Mouse (Mus musculus) brown adipose tissue, adult 24 weeks (tissue): ENCODE data around the gene Kcnab2. TPM values are rescaled to one million over a fixed set of nuclear protein-coding genes. Genes with fewer than 3 reads are reported as not detected.

Experiments
- H3K27ac ChIP-seq: fragments of 200-500 bp; replicated peaks from 2 replicates; pipeline ENCODE4 v1.5.1; 2012; ENCODE audit warnings: low read depth, mild to moderate bottlenecking, low read length
- H3K4me1 ChIP-seq: fragments of 200-500 bp; 2 replicates; pipeline ENCODE4 v1.6.1; 2012; ENCODE audit warnings: low read length, mixed read lengths; ENCODE audit not compliant: control insufficient read depth, insufficient read depth, insufficient read length
- H3K4me3 ChIP-seq: fragments of 200-500 bp; 2 replicates; pipeline ENCODE4 v1.5.1; 2012; ENCODE audit warnings: low read depth, mild to moderate bottlenecking, low read length, moderate library complexity; ENCODE audit not compliant: insufficient read depth
- polyA plus RNA-seq: library from polyadenylated mRNA; stranded (reverse); fragments of >200 nt; gene quantifications from 2 replicates; pipeline ENCODE4 v1.2.4, GENCODE M21; 2012; ENCODE audit not compliant: missing spikeins, insufficient read depth, insufficient read length

Gene Kcnab2
- polyA plus RNA-seq, 1 experiment: 2.8 TPM

- no peaks in the 10 kb centered on the region for H3K4me1 ChIP-seq
- H3K27ac ChIP-seq: no peak overlapping the region
- H3K4me3 ChIP-seq: no peak overlapping the region
Observed at GRCm38 (mm10) chr4:152466601-152467000, 11.1 kb downstream of the Kcnab2 start.

GRCm38 (mm10) chr4:152465116-152465515, 12.6 kb downstream of the Kcnab2 start:
- H3K4me3 ChIP-seq: no peak overlapping the region
- no peak overlapping the region for H3K27ac ChIP-seq
- no peaks in the 10 kb centered on the region for H3K4me1 ChIP-seq

- no peak overlapping the region for H3K27ac ChIP-seq
- H3K4me1 ChIP-seq: no peaks in the 10 kb centered on the region
- no peak overlapping the region for H3K4me3 ChIP-seq
Observed at GRCm38 (mm10) chr4:152463147-152463546, 14.5 kb downstream of the Kcnab2 start.

- Histone ChIP-seq H3K27ac (no peak overlapping the region), H3K4me3 (no peak overlapping the region), H3K4me1 (no peaks in the 10 kb centered on the region)
Observed at GRCm38 (mm10) chr4:152462516-152462915, 15.2 kb downstream of the Kcnab2 start.

DNA sequence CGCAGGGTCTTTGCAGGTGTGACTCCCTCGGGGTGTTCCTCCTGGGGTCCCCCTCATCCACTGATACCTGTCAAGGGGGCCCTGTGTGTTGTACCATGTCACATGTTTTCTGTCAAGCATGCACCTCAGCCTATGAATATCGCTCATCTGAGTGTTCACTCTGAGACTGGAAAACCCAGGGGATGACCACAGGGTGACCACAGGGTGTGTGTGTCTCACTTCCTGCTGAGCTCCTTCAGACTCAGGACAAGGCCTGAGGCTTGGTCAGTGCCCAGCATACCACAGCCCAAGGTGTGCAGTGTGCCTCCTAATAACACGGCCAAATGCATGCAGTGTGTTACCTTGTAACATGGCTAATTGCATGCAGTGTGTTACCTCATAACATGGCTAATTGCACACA, 20.0 kb downstream of the Kcnab2 start:
- no peak overlapping the region for H3K27ac ChIP-seq
- no peaks in the 10 kb centered on the region for H3K4me1 ChIP-seq
- no peak overlapping the region for H3K4me3 ChIP-seq

- no peak overlapping the region for H3K27ac ChIP-seq
Observed at GRCm38 (mm10) chr4:152456609-152457008, 21.1 kb downstream of the Kcnab2 start.

DNA sequence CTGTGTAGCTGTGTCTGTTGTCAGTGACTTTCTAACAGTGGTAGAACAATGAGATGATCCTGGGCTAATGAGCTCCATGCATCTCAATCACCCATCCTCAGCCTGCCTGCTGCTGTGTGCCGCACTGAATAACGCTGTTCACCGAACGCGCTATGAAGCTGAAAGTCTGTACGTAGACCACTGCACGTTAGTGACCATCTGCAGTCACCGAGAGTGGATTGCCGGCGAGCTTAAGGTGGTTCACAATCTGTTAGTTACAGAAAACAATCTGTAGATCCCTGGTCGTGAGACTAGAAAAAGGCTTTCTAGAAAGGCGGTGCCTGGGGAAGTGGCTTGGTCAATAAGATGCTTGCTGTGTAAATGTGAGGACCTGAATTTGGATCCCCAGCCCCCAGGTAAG, 23.5 kb downstream of the Kcnab2 start:
- Histone ChIP-seq H3K27ac (no peak overlapping the region), H3K4me1 (no peaks in the 10 kb centered on the region)

More at GRCm38 (mm10) chr4:152456609-152457008, 21.1 kb downstream of the Kcnab2 start:
- no peaks in the 10 kb centered on the region for H3K4me1 ChIP-seq
- no peak overlapping the region for H3K4me3 ChIP-seq

DNA sequence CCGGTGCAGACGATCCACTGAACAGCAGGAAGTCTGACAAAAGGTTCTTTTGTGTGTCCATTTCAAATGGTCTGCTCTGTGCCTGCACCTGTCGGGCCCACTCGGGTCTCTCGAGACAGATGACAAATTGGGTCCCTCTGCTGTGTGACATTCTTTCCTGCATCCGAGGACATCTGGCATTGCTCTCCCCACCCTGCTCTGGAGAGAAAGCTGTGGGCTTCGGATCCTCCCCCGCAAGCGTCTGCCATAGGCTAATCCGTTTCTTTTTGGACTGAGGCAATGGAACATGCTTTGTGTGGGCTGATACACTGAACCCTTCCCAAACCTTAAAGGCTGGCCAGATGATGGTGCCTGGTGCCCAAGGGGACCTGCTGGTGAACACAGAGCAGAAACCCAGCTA, 24.6 kb downstream of the Kcnab2 start:
- Histone ChIP-seq H3K4me1 (no peaks in the 10 kb centered on the region), H3K27ac (no peak overlapping the region), H3K4me3 (no peak overlapping the region)

More for the DNA sequence above, 23.5 kb downstream of the Kcnab2 start:
- no peak overlapping the region for H3K4me3 ChIP-seq

DNA sequence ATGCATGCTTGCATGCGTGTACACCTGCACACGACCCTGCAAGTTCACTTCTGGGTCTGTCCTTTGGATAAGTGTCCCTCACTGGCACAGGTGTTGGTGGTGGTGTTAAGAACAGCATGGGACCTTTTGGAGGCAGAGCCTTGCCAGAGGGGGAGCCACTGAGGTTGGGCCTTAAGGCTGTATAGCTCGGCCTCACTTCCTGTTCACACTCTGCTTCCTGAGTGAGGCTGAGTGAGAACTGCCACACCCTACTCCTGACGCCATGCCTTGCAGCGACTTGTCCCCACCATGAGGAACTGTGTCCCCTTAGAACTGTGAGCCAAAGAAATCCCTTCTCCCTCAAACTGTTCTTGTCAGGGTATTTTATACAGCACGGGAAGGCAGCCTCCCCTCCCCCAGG, 26.3 kb downstream of the Kcnab2 start:
- no peak overlapping the region for H3K27ac ChIP-seq
- no peaks in the 10 kb centered on the region for H3K4me1 ChIP-seq
- no peak overlapping the region for H3K4me3 ChIP-seq

- H3K4me1 ChIP-seq: no peaks in the 10 kb centered on the region
- H3K4me3 ChIP-seq: peak overlapping the region; percentile 36; the same call in 1 of the 2 replicates
- H3K27ac ChIP-seq: no peak overlapping the region; the same call in 1 of the 2 replicates
Observed at GRCm38 (mm10) chr4:152448666-152449018, 29.0 kb downstream of the Kcnab2 start.

DNA sequence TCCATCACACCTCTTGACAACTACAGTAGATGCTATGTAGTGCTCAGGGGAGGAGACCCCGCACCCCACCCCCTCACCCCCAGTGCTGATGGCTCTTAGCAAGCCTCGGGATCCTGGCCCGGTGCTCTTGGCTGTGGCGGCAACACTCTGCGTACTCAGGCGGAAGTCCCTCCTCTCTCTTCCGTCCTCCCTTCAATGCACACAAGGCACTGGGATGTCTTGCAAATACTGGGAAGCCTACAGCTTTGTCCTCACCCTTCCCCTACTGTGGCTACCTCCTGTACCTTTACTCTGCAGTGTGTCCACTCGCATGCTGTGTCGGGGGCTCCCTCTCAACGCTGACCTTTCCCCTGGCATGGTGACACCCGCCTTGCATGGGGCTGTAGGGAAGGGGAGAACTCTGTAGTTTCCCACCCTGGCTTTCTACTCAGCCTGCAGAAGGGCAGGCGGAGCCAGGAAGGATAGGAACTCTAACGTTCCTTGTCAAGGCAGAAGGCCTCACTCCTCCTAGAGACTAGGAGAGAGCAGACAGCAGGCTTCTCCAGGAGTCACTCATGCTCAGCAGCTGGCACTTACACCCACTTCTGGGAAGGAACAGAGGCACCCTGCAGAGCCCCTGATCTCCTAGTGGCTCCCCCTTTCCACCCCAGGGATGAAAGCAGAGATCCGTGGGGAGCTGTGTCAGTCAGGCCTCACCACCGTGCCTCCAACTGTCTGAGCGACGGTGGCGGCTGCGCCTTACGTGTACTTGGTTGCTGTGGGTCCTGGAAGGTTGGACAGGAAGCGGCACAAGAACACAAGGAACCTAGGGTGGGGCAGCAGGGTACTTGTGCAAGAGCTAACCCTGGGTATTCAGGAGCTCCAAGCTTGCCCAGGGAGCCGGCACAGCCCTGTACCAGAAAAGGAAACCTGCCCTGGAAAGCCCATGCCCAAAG, 29.7 kb downstream of the Kcnab2 start:
- no peaks in the 10 kb centered on the region for H3K4me1 ChIP-seq
- H3K27ac ChIP-seq: no peak overlapping the region; the same call in none of the 2 replicates
- peak overlapping the region; percentile 36 for H3K4me3 ChIP-seq

GRCm38 (mm10) chr4:152446178-152446577, 31.5 kb downstream of the Kcnab2 start:
- Histone ChIP-seq H3K4me3 (no peak overlapping the region), H3K27ac (no peak overlapping the region), H3K4me1 (no peaks in the 10 kb centered on the region)

- no peak overlapping the region for H3K27ac ChIP-seq
- no peak overlapping the region for H3K4me3 ChIP-seq
- H3K4me1 ChIP-seq: no peaks in the 10 kb centered on the region
Observed at GRCm38 (mm10) chr4:152441536-152441935, 36.1 kb downstream of the Kcnab2 start.

- Histone ChIP-seq H3K4me3 (no peak overlapping the region), H3K4me1 (no peaks in the 10 kb centered on the region), H3K27ac (no peak overlapping the region)
Observed at GRCm38 (mm10) chr4:152440882-152441281, 36.8 kb downstream of the Kcnab2 start.

- H3K4me3 ChIP-seq: no peak overlapping the region; the same call in 1 of the 2 replicates
Observed at GRCm38 (mm10) chr4:152435255-152435654, 42.4 kb downstream of the Kcnab2 start.

GRCm38 (mm10) chr4:152434836-152435235, 42.8 kb downstream of the Kcnab2 start:
- Histone ChIP-seq H3K4me3 (no peak overlapping the region; the same call in 1 of the 2 replicates), H3K27ac (no peak overlapping the region), H3K4me1 (no peaks in the 10 kb centered on the region)

More at GRCm38 (mm10) chr4:152435255-152435654, 42.4 kb downstream of the Kcnab2 start:
- no peaks in the 10 kb centered on the region for H3K4me1 ChIP-seq
- no peak overlapping the region for H3K27ac ChIP-seq
